Mouse (Mus musculus) cerebellum, adult 11-12 months (tissue): ENCODE results near the gene Maob.

Source experiments
- DNase-seq: peaks from one replicate; pipeline ENCODE4 v3.0.0; 2022

Maob gene

GRCm38 (mm10) chrX:16817261-16817769 lies at the start of gene Maob:
Gene Maob, minus strand, starts transcription at chrX:16817366.
- no peak for DNase-seq

DNA sequence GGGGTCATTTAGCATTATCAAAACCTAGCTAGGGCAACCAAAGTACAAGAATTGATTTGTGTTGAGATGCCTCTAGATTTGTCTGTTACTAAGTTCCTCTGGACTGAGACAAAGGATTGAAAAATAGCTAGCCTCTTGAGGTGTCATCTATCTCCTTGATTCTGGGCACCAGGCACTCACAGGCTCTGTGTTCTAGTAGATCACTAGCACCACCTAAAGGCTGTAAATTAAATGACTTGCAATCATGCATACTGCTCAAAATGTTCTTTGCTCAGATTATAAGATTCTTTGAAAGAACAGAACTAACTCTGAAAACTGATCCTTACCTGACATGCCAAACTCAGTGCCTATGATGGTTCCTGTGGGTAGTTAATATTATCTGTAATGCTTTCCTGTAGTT lies 43.1 kb upstream of the Maob start:
- DNase-seq, result no peak

GRCm38 (mm10) chrX:16846034-16846433 lies 28.9 kb upstream of the Maob start:
- no peak for DNase-seq

DNA sequence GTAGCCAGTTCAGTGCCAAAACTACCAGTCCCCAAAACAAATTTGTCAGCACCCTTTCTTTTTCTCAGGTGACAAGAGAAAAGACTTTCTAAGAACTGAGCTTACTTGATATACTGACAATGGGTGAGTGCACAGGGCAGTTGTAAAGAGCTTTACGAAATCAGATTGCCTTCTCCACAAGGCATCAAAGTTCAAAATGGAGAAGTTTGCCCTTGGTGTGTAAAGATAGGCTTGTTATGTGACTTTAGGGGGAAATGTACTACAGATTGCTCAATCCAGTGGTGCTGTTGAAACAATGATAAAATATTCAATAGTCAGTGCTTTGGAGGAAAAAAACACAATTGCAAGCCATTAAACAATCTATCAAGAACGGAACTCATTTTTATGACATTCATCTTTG lies 24.3 kb upstream of the Maob start:
- no peak for DNase-seq

DNA sequence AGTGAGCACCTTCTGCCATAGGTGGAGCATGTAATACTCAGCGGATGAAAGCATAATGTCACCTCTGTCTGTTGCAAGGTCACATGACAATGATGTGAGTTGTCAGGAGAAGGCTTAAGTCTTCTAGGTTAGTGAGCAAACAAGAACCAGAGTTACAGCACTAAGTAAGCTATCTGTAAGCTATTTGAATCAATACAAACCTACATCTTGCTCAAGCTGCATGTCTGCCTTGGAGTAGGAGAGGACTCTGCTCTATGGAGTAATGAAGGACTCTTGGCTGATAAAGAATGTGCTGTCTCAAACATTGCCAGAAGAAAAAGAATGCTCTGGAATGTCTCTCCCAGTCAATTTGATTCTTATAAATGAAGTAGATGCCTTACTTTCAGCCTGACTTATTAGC lies 20.1 kb upstream of the Maob start:
- DNase-seq, result no peak

GRCm38 (mm10) chrX:16836488-16837082 lies 19.4 kb upstream of the Maob start:
- DNase-seq, result no peak

- no peak for DNase-seq
Observed at GRCm38 (mm10) chrX:16826028-16826427, 8.9 kb upstream of the Maob start.

GRCm38 (mm10) chrX:16815965-16816364 lies 1.2 kb downstream of the Maob start:
- DNase-seq, result no peak

DNA sequence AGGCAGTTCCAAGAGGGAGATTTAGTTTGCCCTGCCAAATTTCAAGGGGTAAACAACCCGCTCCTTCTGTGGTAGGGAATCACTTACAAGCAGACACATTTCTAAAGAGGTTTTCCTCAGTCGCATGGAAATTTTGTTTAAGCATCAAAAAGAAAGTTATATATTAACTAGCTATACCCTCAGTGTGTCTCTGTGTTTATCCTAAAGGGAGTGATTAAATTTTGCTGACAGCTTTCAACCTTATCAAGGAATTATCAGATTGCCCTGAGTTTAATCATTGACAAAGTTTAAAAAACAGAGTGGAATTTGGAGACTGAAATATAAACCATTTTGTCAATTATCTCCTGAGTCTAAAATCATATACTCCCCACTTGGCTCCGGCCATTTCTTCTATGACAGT lies 5.1 kb downstream of the Maob start:
- DNase-seq, result no peak

GRCm38 (mm10) chrX:16767453-16767852 lies 49.7 kb downstream of the Maob start:
- DNase-seq, result no peak

DNA sequence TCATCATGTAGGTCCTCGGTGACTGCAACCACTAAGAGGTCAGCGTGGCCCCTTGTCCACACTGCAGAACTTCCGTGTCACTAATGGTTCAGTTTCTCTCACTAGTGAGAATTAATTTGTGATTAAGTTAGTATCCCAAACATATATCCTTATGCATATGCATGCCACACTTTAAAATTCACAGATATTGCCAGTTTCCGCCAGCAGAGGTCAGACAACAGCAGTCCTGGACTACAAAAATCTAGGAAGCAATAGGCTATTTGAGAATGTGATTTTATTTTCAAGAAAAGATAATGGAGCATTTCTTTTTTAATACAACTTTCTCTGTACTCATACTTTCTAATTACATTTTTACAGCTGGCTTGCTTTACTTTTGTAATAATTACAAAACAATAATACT lies 51.0 kb downstream of the Maob start:
- DNase-seq, result no peak

DNA sequence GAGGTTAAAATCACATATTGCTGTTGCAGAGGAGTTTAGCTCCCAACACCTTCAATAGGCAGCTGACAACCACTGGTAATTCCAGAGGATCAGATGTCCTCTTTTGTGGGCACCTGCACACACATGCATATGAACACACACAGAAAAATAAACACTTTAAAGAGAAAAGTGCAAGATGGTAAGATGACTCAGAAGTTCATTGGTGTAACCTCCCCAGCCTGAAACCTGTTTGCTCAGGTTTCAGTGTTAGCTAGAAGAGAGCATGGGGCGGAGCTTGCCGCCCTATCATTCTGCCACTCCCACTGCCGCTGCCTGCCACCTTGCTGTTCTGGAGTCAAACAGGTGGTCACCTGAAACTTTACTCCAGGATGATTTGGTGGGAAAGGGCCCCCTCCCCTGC lies 55.7 kb downstream of the Maob start:
- DNase-seq, result no peak

GRCm38 (mm10) chrX:16754761-16755160 lies 62.4 kb downstream of the Maob start:
- DNase-seq, result no peak

GRCm38 (mm10) chrX:16748932-16749331 lies 68.2 kb downstream of the Maob start:
- no peak for DNase-seq

DNA sequence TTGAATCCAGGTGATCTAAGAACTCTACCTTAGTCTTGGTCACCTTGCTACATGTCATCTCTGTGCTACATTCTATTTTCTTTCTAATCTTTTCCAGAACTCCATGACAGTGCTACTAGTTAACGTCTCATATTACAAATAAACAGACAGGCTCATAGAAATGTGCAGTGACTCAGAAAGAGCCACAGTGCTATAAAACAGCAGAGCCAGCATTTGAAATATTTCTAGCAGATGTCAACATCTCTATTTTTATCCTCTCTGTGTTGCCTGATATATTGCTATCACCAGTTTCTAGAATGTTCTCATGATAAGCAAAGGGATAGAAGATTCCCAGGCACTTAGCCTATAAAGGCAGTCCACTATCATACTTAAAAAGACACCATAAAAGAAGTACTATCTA lies 103.1 kb downstream of the Maob start:
- no peak for DNase-seq

- no peak for DNase-seq
Observed at GRCm38 (mm10) chrX:16706094-16706493, 111.1 kb downstream of the Maob start.
